Mouse (Mus musculus) thymus, postnatal 36 days (tissue): ENCODE results near the gene Gsta3.
"Not testable (repeated sequence)": the region's sequence is repeated elsewhere in the genome, so short reads cannot be mapped to it uniquely, and the experiment has no call there.

ENCODE experiments used
- DNase-seq, 2 experiments: peaks; one replicate each; pipeline ENCODE4 v3.0.0; 2022; ENCODE audit warnings: mixed read lengths in 2 of 2

Gsta3 gene

GRCm38 (mm10) chr1:21253856-21254255, 13.5 kb downstream of the Gsta3 start:
- no peak for DNase-seq

- DNase-seq = no peak
Measured at GRCm38 (mm10) chr1:21255625-21256345, 15.4 kb downstream of the Gsta3 start.

- DNase-seq = no peak
Measured at GRCm38 (mm10) chr1:21256391-21256790, 16.0 kb downstream of the Gsta3 start.

- DNase-seq = no peak
Measured at GRCm38 (mm10) chr1:21256871-21257270, 16.5 kb downstream of the Gsta3 start.

- not testable (repeated sequence) for DNase-seq
Measured at GRCm38 (mm10) chr1:21259981-21260380, 19.6 kb downstream of the Gsta3 start.

GRCm38 (mm10) chr1:21262401-21262800, 22.0 kb downstream of the Gsta3 start:
- no peak for DNase-seq

GRCm38 (mm10) chr1:21263986-21264385, 23.6 kb downstream of the Gsta3 start:
- DNase-seq = no peak

GRCm38 (mm10) chr1:21264747-21265146, 24.4 kb downstream of the Gsta3 start:
- DNase-seq = no peak

GRCm38 (mm10) chr1:21266766-21267165, 26.4 kb downstream of the Gsta3 start:
- no peak for DNase-seq

GRCm38 (mm10) chr1:21267466-21267865, 27.1 kb downstream of the Gsta3 start:
- DNase-seq = not testable (repeated sequence)

GRCm38 (mm10) chr1:21271343-21272055, 31.1 kb downstream of the Gsta3 start:
- DNase-seq = peak; percentile 75 to 79

- peak; percentile 13 to 37 for DNase-seq
Measured at GRCm38 (mm10) chr1:21272056-21272431, 31.7 kb downstream of the Gsta3 start.

- DNase-seq = no peak
Measured at GRCm38 (mm10) chr1:21273091-21273490, 32.7 kb downstream of the Gsta3 start.

GRCm38 (mm10) chr1:21274437-21275040, 34.1 kb downstream of the Gsta3 start:
- DNase-seq = no peak

GRCm38 (mm10) chr1:21275366-21275765, 35.0 kb downstream of the Gsta3 start:
- DNase-seq = not testable (repeated sequence)

GRCm38 (mm10) chr1:21276158-21276557, 35.8 kb downstream of the Gsta3 start:
- not testable (repeated sequence) for DNase-seq

- no peak for DNase-seq
Measured at GRCm38 (mm10) chr1:21280306-21280705, 39.9 kb downstream of the Gsta3 start.

- DNase-seq = not testable (repeated sequence)
Measured at GRCm38 (mm10) chr1:21284644-21285043, 44.3 kb downstream of the Gsta3 start.

- no peak for DNase-seq
Measured at GRCm38 (mm10) chr1:21291394-21291793, 51.0 kb downstream of the Gsta3 start.

- no peak for DNase-seq
Measured at GRCm38 (mm10) chr1:21292590-21292989, 52.2 kb downstream of the Gsta3 start.

- DNase-seq = no peak
Measured at GRCm38 (mm10) chr1:21296169-21296568, 55.8 kb downstream of the Gsta3 start.

GRCm38 (mm10) chr1:21298114-21298513, 57.7 kb downstream of the Gsta3 start:
- no peak for DNase-seq

- DNase-seq = no peak
Measured at GRCm38 (mm10) chr1:21299826-21300225, 59.4 kb downstream of the Gsta3 start.

- no peak for DNase-seq
Measured at GRCm38 (mm10) chr1:21301686-21302085, 61.3 kb downstream of the Gsta3 start.
